Mouse (Mus musculus): ENCODE measurements at regions not wholly inside any gene's neighbourhood (a gene's known extent, or its start where the extent isn't known, plus 50 kb on each side); places are given as distances from the start of the nearest gene placed in this dataset.

DNA sequence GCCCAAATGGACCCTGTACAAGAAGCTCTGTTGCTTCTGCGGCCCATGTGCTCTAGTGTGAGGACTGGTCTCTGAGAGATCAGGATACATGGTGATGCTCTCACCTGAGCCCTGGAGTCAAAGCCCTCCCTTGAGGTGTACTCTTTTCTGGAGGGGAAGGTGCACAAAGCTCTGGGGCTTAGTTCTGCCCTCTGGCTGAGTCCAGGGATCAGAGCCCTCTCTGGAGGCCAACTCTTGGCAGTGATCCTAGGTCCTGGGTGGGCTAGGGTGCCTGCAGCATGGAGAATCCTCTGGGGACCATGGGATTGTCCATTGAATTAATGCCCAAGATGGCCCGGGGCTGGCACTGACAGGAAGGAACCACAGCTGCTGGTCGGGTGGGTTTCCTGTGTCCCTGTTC lies 209.0 kb upstream of the Manea start:
- TF ChIP-seq POLR2AphosphoS2 (IDR thresholded peaks at IDR 0.05; ENCODE audit: low read length): no peak
- no peak for TF ChIP-seq MAZ (IDR thresholded peaks at IDR 0.05; ENCODE audit: low read depth, low read length)
- TF ChIP-seq CHD2 (IDR thresholded peaks at IDR 0.05; ENCODE audit: low read length): no peak
- TF ChIP-seq CTCF (IDR thresholded peaks at IDR 0.05 in 2 of 3, conservative IDR thresholded peaks at IDR 0.05 in 1 of 3; ENCODE audit: control insufficient read depth in 1 of 3, insufficient read depth in 1 of 3, low read depth in 2 of 3, low read length in 3 of 3, poor library complexity in 1 of 3, severe bottlenecking in 1 of 3): no peak
- TF ChIP-seq USF1 (IDR thresholded peaks at IDR 0.05; ENCODE audit: low read depth, low read length): no peak
- no peak for TF ChIP-seq POLR2A (IDR thresholded peaks at IDR 0.05; ENCODE audit: control insufficient read depth in 1 of 2, insufficient read depth in 1 of 2, low read depth in 1 of 2, low read length in 2 of 2, poor library complexity in 1 of 2)
- no peak for TF ChIP-seq HCFC1 (IDR thresholded peaks at IDR 0.05; ENCODE audit: low read depth, low read length)
